Mouse (Mus musculus): ENCODE measurements around the gene Fam149b. TPM values are rescaled to one million over a fixed set of nuclear protein-coding genes. Genes with fewer than 3 reads are reported as not detected.

Gene Fam149b
- polyA plus RNA-seq, 1 experiment from 2014 or later: 44.2 TPM

GRCm38 (mm10) chr14:20345885-20346284, 2.1 kb upstream of the Fam149b start:
- no peak overlapping the region for H3K4me2 ChIP-seq (ENCODE audit: low read length)
- ATAC-seq: no peak
- H3K27me3 ChIP-seq (replicated peaks; ENCODE audit: control insufficient read depth, insufficient read depth, low read length): no peaks in the 10 kb centered on the region
- no peaks in the 10 kb centered on the region for H3K36me3 ChIP-seq (ENCODE audit: control insufficient read depth, insufficient read depth)
- no peak overlapping the region for H3K27ac ChIP-seq (ENCODE audit: low read length)
- H3K9ac ChIP-seq (replicated peaks; ENCODE audit: low read depth, low read length): no peak overlapping the region
- 83% methylated on average over 9 of the region's 9 CpGs for WGBS
- no peaks in the 10 kb centered on the region for H3K9me3 ChIP-seq (ENCODE audit: control insufficient read depth, low read length)
- H3K4me3 ChIP-seq (replicated peaks; ENCODE audit: low read length): no peak overlapping the region
- peaks cover 19% of the 10 kb centered on the region for H3K4me1 ChIP-seq (replicated peaks; ENCODE audit: control insufficient read depth, insufficient read depth, low read length)

GRCm38 (mm10) chr14:20347441-20347990, 446 bp upstream of the Fam149b start:
- no peaks in the 10 kb centered on the region; the same call in 1 of the 2 replicates for H3K36me3 ChIP-seq (ENCODE audit: control insufficient read depth, insufficient read depth)
- H3K4me1 ChIP-seq (replicated peaks; ENCODE audit: control insufficient read depth, insufficient read depth, low read length): peaks cover 19% of the 10 kb centered on the region
- peak overlapping the region; percentile 95 for H3K4me3 ChIP-seq (replicated peaks; ENCODE audit: low read length)
- no peaks in the 10 kb centered on the region for H3K27me3 ChIP-seq (replicated peaks; ENCODE audit: control insufficient read depth, insufficient read depth, low read length)
- ATAC-seq: peak; percentile 73
- WGBS: 5% methylated on average over 15 of the region's 15 CpGs
- H3K9me3 ChIP-seq (ENCODE audit: control insufficient read depth, low read length): no peaks in the 10 kb centered on the region
- peak overlapping the region; percentile 99 for H3K9ac ChIP-seq (replicated peaks; ENCODE audit: low read depth, low read length)
- H3K4me2 ChIP-seq (ENCODE audit: low read length): peak overlapping the region; percentile 82
- H3K27ac ChIP-seq (ENCODE audit: low read length): peak overlapping the region; percentile 71

- Histone ChIP-seq H3K9ac (replicated peaks; ENCODE audit: low read depth, low read length) (no peak overlapping the region), H3K4me3 (replicated peaks; ENCODE audit: low read length) (no peak overlapping the region), H3K27me3 (replicated peaks; ENCODE audit: control insufficient read depth, insufficient read depth, low read length) (no peaks in the 10 kb centered on the region), H3K4me2 (ENCODE audit: low read length) (no peak overlapping the region), H3K4me1 (replicated peaks; ENCODE audit: control insufficient read depth, insufficient read depth, low read length) (no peaks in the 10 kb centered on the region), H3K9me3 (ENCODE audit: control insufficient read depth, low read length) (no peaks in the 10 kb centered on the region), H3K27ac (ENCODE audit: low read length) (no peak overlapping the region), H3K36me3 (ENCODE audit: control insufficient read depth, insufficient read depth) (peaks cover 18% of the 10 kb centered on the region)
- ATAC-seq: no peak
- 91% methylated on average over 4 of the region's 4 CpGs for WGBS
Measured at GRCm38 (mm10) chr14:20363230-20363629, 15.3 kb downstream of the Fam149b start.

- Histone ChIP-seq H3K27me3 (replicated peaks; ENCODE audit: control insufficient read depth, insufficient read depth, low read length) (no peaks in the 10 kb centered on the region), H3K27ac (ENCODE audit: low read length) (no peak overlapping the region), H3K9ac (replicated peaks; ENCODE audit: low read depth, low read length) (no peak overlapping the region), H3K4me1 (replicated peaks; ENCODE audit: control insufficient read depth, insufficient read depth, low read length) (no peaks in the 10 kb centered on the region), H3K36me3 (ENCODE audit: control insufficient read depth, insufficient read depth) (peaks cover 12% of the 10 kb centered on the region; the same call in 1 of the 2 replicates), H3K4me2 (ENCODE audit: low read length) (no peak overlapping the region), H3K9me3 (ENCODE audit: control insufficient read depth, low read length) (no peaks in the 10 kb centered on the region), H3K4me3 (replicated peaks; ENCODE audit: low read length) (no peak overlapping the region)
- no peak for ATAC-seq
- WGBS: 93% methylated on average over 3 of the region's 3 CpGs
Measured at GRCm38 (mm10) chr14:20368271-20368670, 20.3 kb downstream of the Fam149b start.

- no peak for ATAC-seq
- Histone ChIP-seq H3K27me3 (replicated peaks; ENCODE audit: control insufficient read depth, insufficient read depth, low read length) (no peaks in the 10 kb centered on the region), H3K9ac (replicated peaks; ENCODE audit: low read depth, low read length) (no peak overlapping the region), H3K27ac (ENCODE audit: low read length) (no peak overlapping the region), H3K4me3 (replicated peaks; ENCODE audit: low read length) (no peak overlapping the region), H3K4me1 (replicated peaks; ENCODE audit: control insufficient read depth, insufficient read depth, low read length) (no peaks in the 10 kb centered on the region), H3K9me3 (ENCODE audit: control insufficient read depth, low read length) (no peaks in the 10 kb centered on the region), H3K4me2 (ENCODE audit: low read length) (no peak overlapping the region), H3K36me3 (ENCODE audit: control insufficient read depth, insufficient read depth) (peaks cover 13% of the 10 kb centered on the region)
- 90% methylated on average over 7 of the region's 7 CpGs for WGBS
Measured at GRCm38 (mm10) chr14:20370798-20371197, 22.8 kb downstream of the Fam149b start.

GRCm38 (mm10) chr14:20371854-20372253, 23.9 kb downstream of the Fam149b start:
- 86% methylated on average over 1 of the region's 1 CpGs for WGBS
- no peak overlapping the region for H3K4me2 ChIP-seq (ENCODE audit: low read length)

GRCm38 (mm10) chr14:20377112-20377521, 29.2 kb downstream of the Fam149b start:
- H3K4me1 ChIP-seq (replicated peaks; ENCODE audit: control insufficient read depth, insufficient read depth, low read length): no peaks in the 10 kb centered on the region
- no peak overlapping the region for H3K27ac ChIP-seq (ENCODE audit: low read length)
- ATAC-seq: no peak
- no peak overlapping the region for H3K4me3 ChIP-seq (replicated peaks; ENCODE audit: low read length)
- no peaks in the 10 kb centered on the region for H3K9me3 ChIP-seq (ENCODE audit: control insufficient read depth, low read length)
- WGBS: 75% methylated on average over 4 of the region's 4 CpGs
- H3K36me3 ChIP-seq (ENCODE audit: control insufficient read depth, insufficient read depth): peaks cover 16% of the 10 kb centered on the region
- H3K9ac ChIP-seq (replicated peaks; ENCODE audit: low read depth, low read length): no peak overlapping the region
- H3K4me2 ChIP-seq (ENCODE audit: low read length): no peak overlapping the region
- no peaks in the 10 kb centered on the region for H3K27me3 ChIP-seq (replicated peaks; ENCODE audit: control insufficient read depth, insufficient read depth, low read length)

More at GRCm38 (mm10) chr14:20371854-20372253, 23.9 kb downstream of the Fam149b start:
- Histone ChIP-seq H3K4me3 (replicated peaks; ENCODE audit: low read length) (no peak overlapping the region), H3K36me3 (ENCODE audit: control insufficient read depth, insufficient read depth) (peaks cover 14% of the 10 kb centered on the region), H3K27ac (ENCODE audit: low read length) (no peak overlapping the region), H3K9ac (replicated peaks; ENCODE audit: low read depth, low read length) (no peak overlapping the region), H3K9me3 (ENCODE audit: control insufficient read depth, low read length) (no peaks in the 10 kb centered on the region), H3K4me1 (replicated peaks; ENCODE audit: control insufficient read depth, insufficient read depth, low read length) (no peaks in the 10 kb centered on the region), H3K27me3 (replicated peaks; ENCODE audit: control insufficient read depth, insufficient read depth, low read length) (no peaks in the 10 kb centered on the region)
- no peak for ATAC-seq

- Histone ChIP-seq H3K4me3 (replicated peaks; ENCODE audit: low read length) (no peak overlapping the region), H3K27ac (ENCODE audit: low read length) (no peak overlapping the region), H3K9me3 (ENCODE audit: control insufficient read depth, low read length) (no peaks in the 10 kb centered on the region), H3K36me3 (ENCODE audit: control insufficient read depth, insufficient read depth) (peaks cover 14% of the 10 kb centered on the region), H3K4me2 (ENCODE audit: low read length) (no peak overlapping the region), H3K27me3 (replicated peaks; ENCODE audit: control insufficient read depth, insufficient read depth, low read length) (no peaks in the 10 kb centered on the region), H3K4me1 (replicated peaks; ENCODE audit: control insufficient read depth, insufficient read depth, low read length) (no peaks in the 10 kb centered on the region), H3K9ac (replicated peaks; ENCODE audit: low read depth, low read length) (no peak overlapping the region)
- 41% methylated on average over 13 of the region's 13 CpGs for WGBS
- peak; percentile 28; the same call in 1 of the 2 replicates for ATAC-seq
Measured at GRCm38 (mm10) chr14:20378313-20379061, 30.5 kb downstream of the Fam149b start.

- H3K4me1 ChIP-seq (replicated peaks; ENCODE audit: control insufficient read depth, insufficient read depth, low read length): no peaks in the 10 kb centered on the region
- no peak for ATAC-seq
- 93% methylated on average over 5 of the region's 5 CpGs for WGBS
- no peak overlapping the region for H3K4me3 ChIP-seq (replicated peaks; ENCODE audit: low read length)
- peaks cover 15% of the 10 kb centered on the region for H3K36me3 ChIP-seq (ENCODE audit: control insufficient read depth, insufficient read depth)
- no peaks in the 10 kb centered on the region for H3K9me3 ChIP-seq (ENCODE audit: control insufficient read depth, low read length)
- H3K4me2 ChIP-seq (ENCODE audit: low read length): no peak overlapping the region
- H3K9ac ChIP-seq (replicated peaks; ENCODE audit: low read depth, low read length): no peak overlapping the region
- H3K27ac ChIP-seq (ENCODE audit: low read length): no peak overlapping the region
- H3K27me3 ChIP-seq (replicated peaks; ENCODE audit: control insufficient read depth, insufficient read depth, low read length): no peaks in the 10 kb centered on the region
Measured at GRCm38 (mm10) chr14:20379087-20379640, 31.2 kb downstream of the Fam149b start.

All from forebrain, embryonic 16.5 days (tissue).